Mouse (Mus musculus): ENCODE data around the gene Gm5089. TPM values are rescaled to one million over a fixed set of nuclear protein-coding genes. Genes with fewer than 3 reads are reported as not detected.
"Not testable (repeated sequence)": the region's sequence is repeated elsewhere in the genome, so short reads cannot be mapped to it uniquely, and the experiment has no call there.

Gm5089 gene
- polyA plus RNA-seq, 1 experiment from 2014 or later = 0.23 TPM

DNA sequence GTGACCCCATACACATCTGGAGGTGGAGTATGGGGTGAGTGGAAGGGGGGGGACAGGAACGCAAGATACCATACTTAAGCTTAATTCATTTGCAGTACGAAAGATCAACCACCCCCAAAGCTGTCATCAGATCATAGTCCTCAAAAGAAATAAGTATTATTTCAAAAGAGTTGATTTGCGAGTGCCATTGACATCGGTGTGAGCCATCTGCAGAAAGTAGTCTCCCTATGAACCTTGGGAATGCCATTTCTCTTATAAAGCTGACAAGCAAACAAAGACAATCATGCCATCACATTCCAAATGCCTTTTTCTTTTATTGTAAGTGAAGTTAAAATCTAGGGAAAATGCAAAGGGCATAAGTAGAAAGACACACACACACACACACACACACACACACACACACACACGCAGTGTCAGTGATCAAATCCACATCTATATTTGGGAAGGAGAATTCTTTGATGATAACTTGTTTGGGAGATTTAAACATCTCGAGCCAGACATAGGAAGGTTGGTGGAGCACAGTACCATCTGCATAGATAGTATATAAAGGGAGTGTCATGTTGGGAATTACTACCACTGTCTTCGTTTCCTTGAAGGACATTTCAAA is 15.9 kb upstream of the Gm5089 start:
- no peak for ATAC-seq (ENCODE audit: insufficient read depth, low FRiP score, low TSS enrichment)
- H3K4me2 ChIP-seq (ENCODE audit: low read depth) = no peak overlapping the region
- H3K9me3 ChIP-seq (ENCODE audit: control insufficient read depth, low read length) = no peaks in the 10 kb centered on the region
- H3K9ac ChIP-seq (ENCODE audit: low read length) = no peak overlapping the region
- 30% methylated on average over 7 of the region's 7 CpGs for WGBS
- H3K36me3 ChIP-seq (ENCODE audit: control insufficient read depth, insufficient read depth, low read length) = no peaks in the 10 kb centered on the region
- H3K4me3 ChIP-seq (ENCODE audit: low read depth, low read length) = no peak overlapping the region
- H3K27ac ChIP-seq (ENCODE audit: low read depth, low read length) = no peak overlapping the region
- DNase-seq (ENCODE audit: low spot score) = peak; percentile 21
- peaks cover 76% of the 10 kb centered on the region for H3K27me3 ChIP-seq (ENCODE audit: control insufficient read depth, insufficient read depth, low read length)
- peaks cover 20% of the 10 kb centered on the region for H3K4me1 ChIP-seq (ENCODE audit: control insufficient read depth, insufficient read depth, low read length)

DNA sequence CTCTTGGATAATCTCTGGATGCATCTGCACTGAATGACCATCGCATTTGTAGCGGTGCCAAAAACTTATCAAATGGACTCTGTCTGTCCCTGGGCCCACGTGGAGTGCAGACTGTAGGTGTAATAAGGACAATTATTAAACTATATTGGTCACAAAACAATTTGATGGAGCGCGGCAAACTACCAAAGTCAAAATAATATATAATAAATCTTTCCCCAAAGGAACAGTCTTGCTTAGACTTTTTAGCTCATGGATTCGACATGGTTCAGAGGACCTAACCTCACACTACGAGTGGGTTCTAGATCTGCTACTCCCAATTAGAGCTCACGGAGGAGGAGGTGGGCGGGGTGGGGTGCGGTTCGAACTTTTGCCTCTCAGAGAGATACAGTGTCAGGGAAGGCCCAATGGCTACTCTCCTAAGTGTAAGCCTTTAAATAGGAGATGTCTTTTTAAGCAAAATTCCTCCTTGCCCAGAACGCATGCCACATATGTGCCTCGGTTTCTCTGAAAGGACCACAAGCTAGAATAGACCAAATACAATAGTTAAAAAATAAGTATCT is 15.1 kb upstream of the Gm5089 start:
- peak; percentile 15 for DNase-seq (ENCODE audit: low spot score)
- Histone ChIP-seq H3K27me3 (ENCODE audit: control insufficient read depth, insufficient read depth, low read length) (peaks cover 71% of the 10 kb centered on the region), H3K9me3 (ENCODE audit: control insufficient read depth, low read length) (no peaks in the 10 kb centered on the region), H3K36me3 (ENCODE audit: control insufficient read depth, insufficient read depth, low read length) (no peaks in the 10 kb centered on the region), H3K4me1 (ENCODE audit: control insufficient read depth, insufficient read depth, low read length) (peaks cover 20% of the 10 kb centered on the region), H3K4me2 (ENCODE audit: low read depth) (peak overlapping the region; percentile 79), H3K9ac (ENCODE audit: low read length) (no peak overlapping the region), H3K27ac (ENCODE audit: low read depth, low read length) (no peak overlapping the region), H3K4me3 (ENCODE audit: low read depth, low read length) (peak overlapping the region; percentile 53)
- ATAC-seq (ENCODE audit: insufficient read depth, low FRiP score, low TSS enrichment) = no peak
- WGBS = 20% methylated on average over 13 of the region's 13 CpGs

DNA sequence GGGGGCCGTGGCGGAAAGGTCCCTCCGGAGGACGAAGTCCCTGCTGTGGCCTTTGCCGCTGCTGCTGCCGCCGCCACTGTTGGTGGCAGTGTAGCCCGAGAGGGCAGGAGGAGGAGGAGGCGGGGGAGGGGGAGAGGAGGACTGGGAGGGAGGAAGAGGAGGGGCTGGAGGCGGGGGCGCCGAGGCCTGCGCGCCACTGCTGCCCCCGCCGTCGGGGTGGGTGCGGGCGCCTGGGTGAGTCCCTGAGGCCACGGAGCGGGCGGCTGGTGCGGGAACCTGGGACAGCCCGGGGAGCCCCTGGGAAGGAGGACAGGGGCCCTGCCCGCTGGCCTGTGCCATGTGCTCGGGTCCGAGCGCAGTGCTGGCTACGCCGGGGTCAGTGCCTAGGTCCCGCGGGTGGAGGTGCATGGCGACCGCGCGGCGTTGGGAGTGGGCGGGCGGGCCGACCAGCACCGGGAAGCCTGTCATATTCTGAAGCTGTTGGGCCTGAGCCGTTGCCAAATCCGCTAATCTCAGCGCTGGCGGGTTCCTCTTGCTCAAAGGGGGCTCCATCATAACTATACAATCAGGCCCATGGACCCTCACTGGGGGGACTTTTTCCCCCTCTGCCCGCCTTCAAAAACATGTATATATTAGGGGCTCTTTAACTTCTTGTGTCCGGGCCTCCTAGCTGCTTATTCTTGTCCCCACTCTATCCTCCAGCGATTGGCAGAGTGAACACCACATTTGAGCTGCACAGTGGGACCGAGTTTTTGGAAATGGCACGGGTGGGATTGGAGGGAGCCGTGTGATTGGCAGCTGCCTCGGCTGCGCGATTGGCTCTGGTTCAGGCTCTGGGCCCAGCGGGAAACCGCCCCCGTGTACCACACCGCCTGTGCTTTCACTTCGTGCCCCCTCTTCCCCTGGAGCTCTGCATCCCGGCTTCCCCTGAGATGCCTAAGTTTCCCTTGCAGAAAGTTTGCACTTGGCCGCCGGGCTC is 14.1 kb upstream of the Gm5089 start, which contains the start of gene Zic5:
TSS of gene Zic5 (minus strand) at position 915 of the 979 bp plus-strand sequence.
- peaks cover 68% of the 10 kb centered on the region for H3K27me3 ChIP-seq (ENCODE audit: control insufficient read depth, insufficient read depth, low read length)
- peak within 1 kb of the TSS; percentile 86 for H3K27ac ChIP-seq (ENCODE audit: low read depth, low read length)
- peak within 1 kb of the TSS; percentile 79 for H3K4me2 ChIP-seq (ENCODE audit: low read depth)
- peaks cover 20% of the 10 kb centered on the region for H3K4me1 ChIP-seq (ENCODE audit: control insufficient read depth, insufficient read depth, low read length)
- H3K36me3 ChIP-seq (ENCODE audit: control insufficient read depth, insufficient read depth, low read length) = no peaks in the 10 kb centered on the region
- H3K4me3 ChIP-seq (ENCODE audit: low read depth, low read length) = peak within 1 kb of the TSS; percentile 53
- no peaks in the 10 kb centered on the region for H3K9me3 ChIP-seq (ENCODE audit: control insufficient read depth, low read length)
- DNase-seq (ENCODE audit: low spot score) (peak; percentile 85), ATAC-seq (ENCODE audit: insufficient read depth, low FRiP score, low TSS enrichment) (peak; percentile 78)
- under 1% methylated on average over 41 of the region's 62 CpGs for WGBS
- H3K9ac ChIP-seq (ENCODE audit: low read length) = peak within 1 kb of the TSS; percentile 67

DNA sequence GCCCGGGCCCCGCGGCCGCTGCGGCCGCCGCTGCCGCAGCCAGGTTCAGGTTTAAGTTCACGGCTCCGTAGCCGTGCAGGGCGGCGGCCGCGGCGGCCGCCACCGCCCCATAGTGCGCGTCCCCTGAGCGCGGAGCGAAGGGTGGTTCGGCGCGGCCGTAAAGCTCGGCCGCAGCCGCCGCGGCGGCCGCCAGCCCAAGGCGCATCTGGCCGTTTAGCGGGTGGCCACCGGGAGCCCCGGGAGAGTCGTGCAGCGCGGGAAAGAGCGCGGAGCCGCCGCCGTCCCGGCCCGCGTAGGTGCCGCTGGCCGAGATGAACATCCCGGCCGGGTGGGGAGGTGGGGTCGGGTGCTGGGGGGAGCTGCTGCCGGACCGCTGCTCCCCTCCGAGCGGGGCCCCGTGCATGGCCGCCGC is 13.4 kb upstream of the Gm5089 start:
- peak overlapping the region; percentile 67 for H3K9ac ChIP-seq (ENCODE audit: low read length)
- WGBS = under 1% methylated on average over 21 of the region's 62 CpGs
- peak overlapping the region; percentile 79 for H3K4me2 ChIP-seq (ENCODE audit: low read depth)
- H3K27me3 ChIP-seq (ENCODE audit: control insufficient read depth, insufficient read depth, low read length) = peaks cover 62% of the 10 kb centered on the region
- peak overlapping the region; percentile 86 for H3K27ac ChIP-seq (ENCODE audit: low read depth, low read length)
- no peaks in the 10 kb centered on the region for H3K9me3 ChIP-seq (ENCODE audit: control insufficient read depth, low read length)
- no peaks in the 10 kb centered on the region for H3K36me3 ChIP-seq (ENCODE audit: control insufficient read depth, insufficient read depth, low read length)
- H3K4me1 ChIP-seq (ENCODE audit: control insufficient read depth, insufficient read depth, low read length) = peaks cover 19% of the 10 kb centered on the region
- ATAC-seq (ENCODE audit: insufficient read depth, low FRiP score, low TSS enrichment) (peak; percentile 11; the same call in 1 of the 2 replicates), DNase-seq (ENCODE audit: low spot score) (no peak)
- peak overlapping the region; percentile 53 for H3K4me3 ChIP-seq (ENCODE audit: low read depth, low read length)

DNA sequence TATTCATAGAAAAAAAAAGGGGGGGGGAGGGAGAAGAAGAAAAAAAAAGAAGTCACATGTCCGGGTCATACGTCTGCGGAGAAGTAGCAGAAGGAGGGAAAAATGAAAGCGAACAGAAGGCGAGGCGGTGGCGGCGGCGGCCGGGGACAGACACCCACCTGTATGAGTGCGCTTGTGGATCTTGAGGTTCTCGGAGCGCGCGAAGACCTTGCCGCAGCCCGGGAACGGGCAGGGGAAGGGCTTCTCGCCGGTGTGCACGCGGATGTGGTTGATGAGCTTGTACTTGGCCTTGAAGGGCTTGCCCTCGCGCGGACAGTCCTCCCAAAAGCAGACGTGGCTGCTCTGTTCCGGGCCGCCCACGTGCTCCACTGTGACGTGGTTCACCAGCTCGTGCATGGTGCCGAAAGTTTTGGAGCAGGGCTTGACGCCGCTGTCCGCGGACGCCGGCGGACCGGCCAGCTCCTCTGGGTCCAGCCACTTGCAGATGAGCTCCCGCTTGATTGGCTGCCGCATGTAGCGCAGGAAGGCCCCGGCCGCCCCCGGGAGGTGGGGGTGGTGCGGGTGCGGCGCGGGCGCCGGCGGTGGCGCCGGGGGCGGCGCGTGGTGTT is 12.9 kb upstream of the Gm5089 start:
- H3K9me3 ChIP-seq (ENCODE audit: control insufficient read depth, low read length); H3K36me3 ChIP-seq (ENCODE audit: control insufficient read depth, insufficient read depth, low read length): not testable (repeated sequence)
- ATAC-seq (ENCODE audit: insufficient read depth, low FRiP score, low TSS enrichment) (peak; percentile 21), DNase-seq (ENCODE audit: low spot score) (peak; percentile 68)
- Histone ChIP-seq H3K27me3 (ENCODE audit: control insufficient read depth, insufficient read depth, low read length) (peaks cover 58% of the 10 kb centered on the region), H3K27ac (ENCODE audit: low read depth, low read length) (peak overlapping the region; percentile 86), H3K9ac (ENCODE audit: low read length) (peak overlapping the region; percentile 67), H3K4me1 (ENCODE audit: control insufficient read depth, insufficient read depth, low read length) (peaks cover 18% of the 10 kb centered on the region), H3K4me2 (ENCODE audit: low read depth) (peak overlapping the region; percentile 79), H3K4me3 (ENCODE audit: low read depth, low read length) (peak overlapping the region; percentile 53)
- WGBS = 0% methylated on average over 48 of the region's 58 CpGs

DNA sequence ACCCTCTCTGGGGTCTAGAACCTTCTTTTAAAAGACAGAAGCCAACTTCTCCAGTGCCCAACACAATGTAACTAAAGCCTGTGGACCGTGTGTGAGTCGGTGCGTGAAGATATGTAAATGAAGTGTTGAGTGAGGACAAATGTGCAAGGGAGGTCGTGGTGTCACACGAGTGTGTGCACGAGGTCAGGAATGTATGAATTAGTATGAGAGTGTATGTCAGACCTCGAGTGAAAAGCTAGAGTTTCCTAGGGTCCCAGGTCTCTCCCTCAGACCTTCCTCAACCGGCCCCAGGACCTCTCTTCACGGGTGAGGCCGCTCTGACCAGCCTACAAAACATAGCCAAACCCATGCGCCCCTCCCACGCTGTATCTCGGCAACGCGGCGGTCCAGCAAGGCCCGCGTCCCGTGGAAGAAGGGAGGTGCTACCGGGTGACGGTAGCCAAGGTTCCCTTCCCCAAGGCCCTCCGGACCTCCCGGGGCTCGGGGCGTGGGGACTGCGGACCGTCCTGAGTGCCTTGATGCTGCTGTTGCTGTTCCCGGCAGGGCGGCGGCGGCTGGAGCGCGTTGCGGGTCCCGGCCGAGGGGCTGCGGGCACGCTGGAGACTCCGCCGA is 12.3 kb upstream of the Gm5089 start:
- ATAC-seq (ENCODE audit: insufficient read depth, low FRiP score, low TSS enrichment) (no peak), DNase-seq (ENCODE audit: low spot score) (peak; percentile 54)
- peaks cover 14% of the 10 kb centered on the region for H3K4me1 ChIP-seq (ENCODE audit: control insufficient read depth, insufficient read depth, low read length)

DNA sequence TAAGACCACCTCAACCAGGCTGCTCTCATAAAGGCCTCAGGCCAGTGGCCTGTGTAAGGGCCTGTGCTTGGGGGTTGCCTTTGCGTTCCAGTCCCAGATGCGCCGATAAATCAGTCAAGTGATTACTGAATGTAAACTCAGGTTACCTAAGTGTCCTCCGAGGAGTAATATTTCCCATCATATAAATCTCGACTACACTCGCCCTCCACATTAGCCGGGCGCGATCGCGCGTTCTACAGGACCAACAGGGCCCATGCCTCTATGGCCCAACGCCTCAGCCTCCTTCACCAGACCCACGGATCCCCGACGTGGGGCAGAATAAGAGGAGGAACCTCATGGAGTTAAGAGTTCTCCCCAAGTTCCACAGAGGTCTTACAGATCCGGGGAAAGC is 11.8 kb upstream of the Gm5089 start:
- Histone ChIP-seq H3K9me3 (ENCODE audit: control insufficient read depth, low read length) (no peaks in the 10 kb centered on the region), H3K4me1 (ENCODE audit: control insufficient read depth, insufficient read depth, low read length) (peaks cover 14% of the 10 kb centered on the region), H3K9ac (ENCODE audit: low read length) (peak overlapping the region; percentile 67), H3K36me3 (ENCODE audit: control insufficient read depth, insufficient read depth, low read length) (no peaks in the 10 kb centered on the region), H3K4me3 (ENCODE audit: low read depth, low read length) (peak overlapping the region; percentile 53), H3K4me2 (ENCODE audit: low read depth) (peak overlapping the region; percentile 79), H3K27ac (ENCODE audit: low read depth, low read length) (peak overlapping the region; percentile 34; the same call in 1 of the 2 replicates), H3K27me3 (ENCODE audit: control insufficient read depth, insufficient read depth, low read length) (peaks cover 47% of the 10 kb centered on the region)
- ATAC-seq (ENCODE audit: insufficient read depth, low FRiP score, low TSS enrichment) (no peak), DNase-seq (ENCODE audit: low spot score) (peak; percentile 41)
- 3% methylated on average over 17 of the region's 17 CpGs for WGBS

More for the DNA sequence above, 12.3 kb upstream of the Gm5089 start:
- H3K27ac ChIP-seq (ENCODE audit: low read depth, low read length) = peak overlapping the region; percentile 72
- no peaks in the 10 kb centered on the region for H3K36me3 ChIP-seq (ENCODE audit: control insufficient read depth, insufficient read depth, low read length)
- peaks cover 52% of the 10 kb centered on the region for H3K27me3 ChIP-seq (ENCODE audit: control insufficient read depth, insufficient read depth, low read length)
- WGBS = under 1% methylated on average over 40 of the region's 40 CpGs
- no peaks in the 10 kb centered on the region for H3K9me3 ChIP-seq (ENCODE audit: control insufficient read depth, low read length)
- H3K9ac ChIP-seq (ENCODE audit: low read length) = peak overlapping the region; percentile 67
- peak overlapping the region; percentile 53 for H3K4me3 ChIP-seq (ENCODE audit: low read depth, low read length)
- H3K4me2 ChIP-seq (ENCODE audit: low read depth) = peak overlapping the region; percentile 79

DNA sequence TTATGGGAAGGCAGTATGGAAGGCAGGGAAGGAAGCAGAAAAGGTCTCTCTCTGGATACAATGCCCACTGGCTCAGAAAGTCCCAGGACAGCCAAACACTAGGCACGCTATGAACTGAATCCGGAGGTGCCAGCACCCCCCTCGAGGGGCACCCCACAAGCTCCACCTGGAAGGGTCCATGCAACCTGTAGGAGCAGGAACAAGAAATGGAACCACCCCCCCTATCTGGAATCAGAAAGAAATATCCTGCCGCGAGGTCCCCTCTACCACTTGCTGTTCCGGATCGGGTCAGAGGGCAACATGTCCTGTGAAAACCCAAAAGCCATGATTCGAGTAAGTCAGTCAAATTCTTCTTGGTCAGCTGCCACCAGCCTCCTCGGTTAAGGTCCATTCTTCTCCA is 11.1 kb upstream of the Gm5089 start:
- 7% methylated on average over 9 of the region's 9 CpGs for WGBS
- H3K4me1 ChIP-seq (ENCODE audit: control insufficient read depth, insufficient read depth, low read length) = peaks cover 14% of the 10 kb centered on the region
- peak overlapping the region; percentile 79 for H3K4me2 ChIP-seq (ENCODE audit: low read depth)
- no peaks in the 10 kb centered on the region for H3K36me3 ChIP-seq (ENCODE audit: control insufficient read depth, insufficient read depth, low read length)
- peak; percentile 32 for DNase-seq (ENCODE audit: low spot score)
- no peak overlapping the region for H3K27ac ChIP-seq (ENCODE audit: low read depth, low read length)
- peak overlapping the region; percentile 53 for H3K4me3 ChIP-seq (ENCODE audit: low read depth, low read length)
- no peak for ATAC-seq (ENCODE audit: insufficient read depth, low FRiP score, low TSS enrichment)
- no peaks in the 10 kb centered on the region for H3K9me3 ChIP-seq (ENCODE audit: control insufficient read depth, low read length)
- H3K9ac ChIP-seq (ENCODE audit: low read length) = peak overlapping the region; percentile 67
- peaks cover 40% of the 10 kb centered on the region for H3K27me3 ChIP-seq (ENCODE audit: control insufficient read depth, insufficient read depth, low read length)
